Mouse (Mus musculus): ENCODE measurements around the gene Irgq. TPM values are rescaled to one million over a fixed set of nuclear protein-coding genes. Genes with fewer than 3 reads are reported as not detected.
A peak's percentile ranks its signal among the peaks of the same experiment; 100 is the strongest.

Irgq gene
- polyA plus RNA-seq, 1 experiment from 2014 or later = 31.8 TPM

DNA sequence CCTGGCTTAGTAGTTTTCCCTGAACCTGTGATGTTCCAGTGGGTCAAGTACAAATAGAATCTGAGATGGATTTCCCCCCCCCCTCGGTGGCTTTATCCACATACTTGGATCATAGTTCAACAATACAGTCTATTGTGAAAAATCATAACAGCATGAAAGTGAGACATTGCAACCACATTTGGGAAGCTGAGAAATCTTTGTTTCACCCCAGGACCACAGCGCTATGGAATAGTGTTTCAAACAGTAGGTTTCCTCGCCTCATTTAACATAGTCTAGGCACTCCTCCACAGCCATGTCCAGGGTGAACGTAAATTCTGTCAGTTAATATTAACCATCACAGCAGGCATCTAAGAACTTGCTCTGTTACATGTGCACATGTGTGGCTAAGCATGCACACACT, 6.6 kb downstream of the Irgq start:
- Histone ChIP-seq H3K36me3 (replicated peaks) (peaks cover 18% of the 10 kb centered on the region), H3K4me3 (no peak overlapping the region), H3K4me2 (no peak overlapping the region), H3K4me1 (peaks cover 33% of the 10 kb centered on the region), H3K9ac (no peak overlapping the region), H3K9me3 (no peaks in the 10 kb centered on the region), H3K27me3 (replicated peaks) (no peaks in the 10 kb centered on the region), H3K27ac (no peak overlapping the region)
- ATAC-seq (replicated peaks) = no peak
- WGBS = 85% methylated on average over 4 of the region's 4 CpGs

DNA sequence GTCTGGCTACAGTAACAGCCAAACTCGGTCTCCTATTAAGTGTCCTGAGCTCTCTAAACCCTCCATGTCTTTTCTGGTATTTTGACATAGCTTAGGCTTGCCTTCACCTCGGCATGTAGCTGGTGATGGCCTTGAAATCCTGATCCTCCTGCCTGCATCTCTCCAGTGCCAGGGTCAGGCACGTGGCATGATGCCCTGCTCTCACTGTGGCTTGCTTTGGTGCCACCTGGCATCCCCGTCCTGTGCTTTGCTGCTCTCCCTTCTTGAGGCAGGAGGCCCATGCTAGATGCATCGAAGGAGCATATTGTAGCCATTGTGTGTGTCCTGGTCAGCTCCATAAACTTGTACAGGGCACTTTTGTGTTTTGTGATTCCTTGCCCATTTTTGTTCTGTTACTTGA, 7.1 kb downstream of the Irgq start:
- H3K4me2 ChIP-seq = no peak overlapping the region
- H3K27me3 ChIP-seq (replicated peaks) = no peaks in the 10 kb centered on the region
- WGBS = 82% methylated on average over 5 of the region's 5 CpGs
- no peak overlapping the region for H3K9ac ChIP-seq
- peaks cover 28% of the 10 kb centered on the region for H3K4me1 ChIP-seq
- H3K36me3 ChIP-seq (replicated peaks) = peaks cover 18% of the 10 kb centered on the region
- H3K4me3 ChIP-seq = no peak overlapping the region
- no peak overlapping the region for H3K27ac ChIP-seq
- no peak for ATAC-seq (replicated peaks)
- H3K9me3 ChIP-seq = no peaks in the 10 kb centered on the region

DNA sequence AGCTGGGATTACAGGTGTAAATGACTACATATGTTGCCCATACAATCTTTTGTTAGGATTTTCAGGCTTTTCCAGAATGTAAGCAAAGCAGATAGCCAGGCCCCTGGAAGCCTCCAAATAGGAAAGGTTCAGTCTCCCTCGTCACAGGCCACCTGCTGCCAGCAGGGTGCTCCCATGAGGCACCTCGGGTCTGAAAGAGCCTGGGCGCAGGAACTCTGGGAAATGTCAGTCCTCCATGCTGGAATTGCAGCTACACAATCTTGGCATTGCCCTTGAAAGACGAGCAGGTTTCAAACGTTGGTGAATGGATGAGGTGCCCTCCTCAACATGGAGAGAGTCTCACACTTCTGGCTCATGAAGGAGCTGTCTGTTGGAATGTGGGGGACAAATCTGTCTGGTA, 7.7 kb downstream of the Irgq start:
- Histone ChIP-seq H3K27ac (no peak overlapping the region), H3K9ac (no peak overlapping the region), H3K4me2 (no peak overlapping the region), H3K4me1 (peaks cover 23% of the 10 kb centered on the region), H3K4me3 (no peak overlapping the region), H3K36me3 (replicated peaks) (peaks cover 17% of the 10 kb centered on the region), H3K9me3 (no peaks in the 10 kb centered on the region), H3K27me3 (replicated peaks) (no peaks in the 10 kb centered on the region)
- ATAC-seq (replicated peaks) = no peak
- WGBS = 49% methylated on average over 5 of the region's 5 CpGs

DNA sequence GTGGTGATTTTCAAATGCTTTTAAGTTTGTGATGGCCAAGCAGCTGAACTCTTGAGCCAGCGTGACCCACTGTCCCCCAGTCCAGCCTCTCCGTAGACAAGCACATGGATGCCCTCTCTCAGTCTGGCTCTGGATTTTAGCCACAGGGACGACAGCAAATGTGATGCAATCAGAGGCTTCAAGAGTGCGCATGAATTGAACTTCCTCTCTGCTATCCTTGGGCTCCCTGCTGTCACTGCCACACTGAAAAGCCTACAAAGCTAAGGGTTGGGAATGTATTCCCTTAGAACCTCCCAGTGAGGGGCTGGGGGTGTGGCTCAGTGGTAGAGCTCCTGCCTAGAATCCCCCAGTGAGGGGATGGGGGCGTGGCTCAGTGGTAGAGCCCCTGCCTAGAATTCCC, 8.2 kb downstream of the Irgq start:
- peak; percentile 28; the same call in 1 of the 2 replicates for ATAC-seq (replicated peaks)
- WGBS = 75% methylated on average over 5 of the region's 5 CpGs

DNA sequence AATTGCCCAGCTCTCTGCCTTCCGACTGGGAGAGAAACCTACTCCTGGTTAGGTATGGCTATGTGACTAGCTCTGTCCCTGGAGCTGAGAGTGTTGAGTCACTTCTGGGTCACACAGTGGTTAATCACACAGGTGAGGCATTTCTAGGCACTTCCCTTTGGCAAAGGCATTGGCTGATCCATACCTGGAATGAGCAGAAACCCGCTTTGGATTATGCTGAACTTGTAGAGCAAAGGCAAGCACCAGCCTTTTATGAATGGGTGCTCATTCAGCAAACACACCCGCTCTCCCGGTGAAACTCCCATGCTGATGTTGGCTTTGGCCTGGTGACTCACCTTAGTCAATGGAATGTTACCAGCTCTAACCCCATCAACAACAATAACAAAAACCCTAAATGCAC, 9.2 kb downstream of the Irgq start:
- no peaks in the 10 kb centered on the region for H3K9me3 ChIP-seq
- H3K27me3 ChIP-seq (replicated peaks) = no peaks in the 10 kb centered on the region
- H3K9ac ChIP-seq = no peak overlapping the region
- no peak overlapping the region for H3K27ac ChIP-seq
- no peak for ATAC-seq (replicated peaks)
- 92% methylated on average over 4 of the region's 4 CpGs for WGBS
- H3K36me3 ChIP-seq (replicated peaks) = peaks cover 7% of the 10 kb centered on the region
- H3K4me1 ChIP-seq = peaks cover 8% of the 10 kb centered on the region
- H3K4me2 ChIP-seq = no peak overlapping the region
- no peak overlapping the region for H3K4me3 ChIP-seq

More for the DNA sequence above, 8.2 kb downstream of the Irgq start:
- Histone ChIP-seq H3K4me1 (peaks cover 18% of the 10 kb centered on the region), H3K36me3 (replicated peaks) (peaks cover 12% of the 10 kb centered on the region), H3K27ac (no peak overlapping the region), H3K4me3 (no peak overlapping the region), H3K9me3 (no peaks in the 10 kb centered on the region), H3K4me2 (no peak overlapping the region), H3K27me3 (replicated peaks) (no peaks in the 10 kb centered on the region), H3K9ac (no peak overlapping the region)

DNA sequence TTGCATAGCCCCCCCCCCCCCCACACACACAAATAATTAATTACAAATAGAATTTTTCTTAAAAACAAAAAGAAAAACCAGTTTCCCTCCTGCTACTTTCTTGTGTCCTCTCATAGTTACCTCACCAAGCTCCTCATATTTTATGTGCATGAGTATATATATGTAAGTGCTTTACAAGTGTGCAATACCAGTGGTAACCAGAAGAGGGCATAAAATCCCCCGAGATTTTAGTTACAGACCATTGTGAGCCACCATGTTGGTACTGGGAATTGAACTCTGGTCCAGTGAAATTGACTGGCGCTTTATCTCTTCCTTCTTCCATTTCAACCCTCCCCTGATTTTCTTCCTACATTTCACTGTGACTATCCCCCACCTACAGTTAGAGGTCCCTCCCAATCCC, 14.0 kb downstream of the Irgq start:
- ATAC-seq (replicated peaks) = no peak
- Histone ChIP-seq H3K4me1 (peaks cover 16% of the 10 kb centered on the region), H3K9me3 (no peaks in the 10 kb centered on the region), H3K4me3 (no peak overlapping the region), H3K36me3 (replicated peaks) (no peaks in the 10 kb centered on the region), H3K9ac (no peak overlapping the region), H3K27me3 (replicated peaks) (no peaks in the 10 kb centered on the region), H3K4me2 (no peak overlapping the region), H3K27ac (no peak overlapping the region)
- WGBS = 83% methylated on average over 2 of the region's 2 CpGs

DNA sequence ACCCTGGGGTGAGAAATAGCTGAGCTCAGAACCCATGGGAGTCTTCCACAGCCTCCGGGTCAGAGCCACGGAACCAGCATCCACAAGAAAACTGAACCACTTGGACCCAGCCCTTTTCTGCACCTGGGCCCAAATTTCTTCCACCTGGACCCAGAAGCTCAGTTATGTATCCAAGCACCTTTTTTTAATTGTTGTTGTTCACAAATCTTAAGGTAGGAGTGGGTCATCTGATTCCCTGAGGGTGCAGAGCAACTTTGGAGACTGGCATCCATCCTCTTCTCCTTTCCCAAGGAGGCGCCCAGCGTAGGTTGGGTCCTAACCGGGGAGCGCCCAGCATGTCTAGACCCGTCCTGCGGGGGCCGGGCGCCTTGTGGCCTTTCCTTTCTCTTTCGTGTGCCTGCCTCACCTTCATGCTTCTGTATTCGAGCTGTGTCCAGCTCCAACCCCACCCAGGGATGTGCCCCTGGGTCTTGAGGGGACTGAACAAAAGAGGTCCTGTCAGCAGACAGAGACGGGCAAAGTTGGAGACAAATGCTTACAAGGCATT, 15.7 kb downstream of the Irgq start, which contains the start of the genes Pinlyp and Xrcc1:
Gene Pinlyp (minus strand): TSS at position 51 of the 547 bp plus-strand sequence.
Gene Xrcc1 (plus strand): TSS at position 222 of the 547 bp plus-strand sequence.
- peak within 1 kb of the TSS; percentile 87 for H3K4me3 ChIP-seq
- H3K4me2 ChIP-seq = peak within 1 kb of the TSS; percentile 75
- no peaks in the 10 kb centered on the region for H3K36me3 ChIP-seq (replicated peaks)
- H3K4me1 ChIP-seq = peaks cover 16% of the 10 kb centered on the region
- peak within 1 kb of the TSS; percentile 84 for H3K9ac ChIP-seq
- H3K9me3 ChIP-seq = no peaks in the 10 kb centered on the region
- 39% methylated on average over 13 of the region's 13 CpGs for WGBS
- no peaks in the 10 kb centered on the region for H3K27me3 ChIP-seq (replicated peaks)
- no peak; the same call in 1 of the 2 replicates for ATAC-seq (replicated peaks)
- peak within 1 kb of the TSS; percentile 73 for H3K27ac ChIP-seq

DNA sequence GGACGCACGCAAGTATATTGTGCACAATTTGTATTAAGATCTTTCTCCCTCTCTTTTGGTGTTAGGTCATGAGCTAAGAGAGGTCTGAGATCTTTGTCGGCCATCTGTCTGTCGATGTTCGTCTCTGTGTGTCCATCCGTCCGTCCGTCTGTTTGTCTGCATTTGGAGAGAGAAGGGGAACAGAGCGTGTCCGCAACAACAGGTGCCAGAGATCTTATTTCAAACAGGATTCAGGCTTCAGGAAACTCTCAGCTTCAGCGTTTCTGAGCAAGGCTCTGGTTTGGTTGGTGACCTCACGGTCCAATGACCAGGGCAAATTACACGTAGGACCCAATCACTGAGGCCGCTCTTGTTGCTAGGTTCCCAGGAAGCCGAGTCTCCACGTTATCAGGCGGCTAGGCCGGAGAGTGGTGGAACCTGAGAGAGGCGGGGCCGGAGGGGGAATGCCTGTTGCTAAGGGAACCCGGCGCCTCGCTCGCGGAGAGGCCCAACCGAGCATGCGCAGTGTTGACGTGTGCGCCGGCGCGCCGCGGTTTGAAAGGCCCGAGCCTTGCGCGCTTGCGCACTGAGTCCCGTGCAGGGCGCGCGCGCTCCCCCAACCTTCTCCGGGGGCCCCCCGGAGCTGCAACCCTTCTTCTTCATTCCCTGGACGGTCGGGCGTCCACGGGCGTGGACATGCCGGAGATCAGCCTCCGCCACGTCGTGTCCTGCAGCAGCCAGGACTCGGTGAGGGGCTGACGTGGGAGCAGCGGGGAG, 16.3 kb downstream of the Irgq start:
- Histone ChIP-seq H3K4me2 (peak overlapping the region; percentile 75), H3K4me1 (peaks cover 16% of the 10 kb centered on the region), H3K27ac (peak overlapping the region; percentile 73), H3K9me3 (no peaks in the 10 kb centered on the region), H3K27me3 (replicated peaks) (no peaks in the 10 kb centered on the region), H3K4me3 (peak overlapping the region; percentile 87), H3K36me3 (replicated peaks) (no peaks in the 10 kb centered on the region; the same call in 1 of the 2 replicates), H3K9ac (peak overlapping the region; percentile 84)
- WGBS = under 1% methylated on average over 57 of the region's 57 CpGs
- peak; percentile 98 for ATAC-seq (replicated peaks)

DNA sequence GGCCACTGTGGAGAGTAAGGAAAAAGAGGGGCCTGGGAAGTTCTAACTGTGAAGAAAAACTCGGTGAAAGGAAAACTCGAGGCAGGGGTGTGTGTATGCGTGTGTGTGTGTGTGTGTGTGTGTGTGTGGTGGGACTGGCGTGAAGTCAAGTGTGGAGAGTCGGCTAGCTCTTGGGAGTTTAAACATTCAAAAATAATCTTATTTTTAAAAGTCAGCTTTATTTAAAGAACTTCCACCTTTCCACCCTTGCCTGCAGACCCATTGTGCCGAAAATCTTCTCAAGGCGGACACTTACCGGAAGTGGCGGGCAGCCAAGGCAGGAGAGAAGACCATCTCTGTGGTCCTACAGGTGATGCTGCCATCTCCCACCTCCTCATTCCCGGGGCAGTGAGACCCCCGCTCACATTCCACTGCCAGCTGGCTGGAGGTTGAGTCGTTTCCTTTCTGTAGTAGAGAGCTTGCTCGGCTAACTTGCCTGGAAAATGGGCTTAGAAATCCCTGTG, 17.1 kb downstream of the Irgq start:
- peak; percentile 28; the same call in 1 of the 2 replicates for ATAC-seq (replicated peaks)
- Histone ChIP-seq H3K27me3 (replicated peaks) (no peaks in the 10 kb centered on the region), H3K4me1 (peaks cover 16% of the 10 kb centered on the region), H3K9me3 (no peaks in the 10 kb centered on the region), H3K4me2 (peak overlapping the region; percentile 75), H3K27ac (0 out of 2 replicates have a peak overlapping the region, but pooled peaks have one; percentile 73), H3K9ac (peak overlapping the region; percentile 84), H3K4me3 (peak overlapping the region; percentile 87), H3K36me3 (replicated peaks) (no peaks in the 10 kb centered on the region; the same call in 1 of the 2 replicates)
- WGBS = 25% methylated on average over 13 of the region's 13 CpGs

DNA sequence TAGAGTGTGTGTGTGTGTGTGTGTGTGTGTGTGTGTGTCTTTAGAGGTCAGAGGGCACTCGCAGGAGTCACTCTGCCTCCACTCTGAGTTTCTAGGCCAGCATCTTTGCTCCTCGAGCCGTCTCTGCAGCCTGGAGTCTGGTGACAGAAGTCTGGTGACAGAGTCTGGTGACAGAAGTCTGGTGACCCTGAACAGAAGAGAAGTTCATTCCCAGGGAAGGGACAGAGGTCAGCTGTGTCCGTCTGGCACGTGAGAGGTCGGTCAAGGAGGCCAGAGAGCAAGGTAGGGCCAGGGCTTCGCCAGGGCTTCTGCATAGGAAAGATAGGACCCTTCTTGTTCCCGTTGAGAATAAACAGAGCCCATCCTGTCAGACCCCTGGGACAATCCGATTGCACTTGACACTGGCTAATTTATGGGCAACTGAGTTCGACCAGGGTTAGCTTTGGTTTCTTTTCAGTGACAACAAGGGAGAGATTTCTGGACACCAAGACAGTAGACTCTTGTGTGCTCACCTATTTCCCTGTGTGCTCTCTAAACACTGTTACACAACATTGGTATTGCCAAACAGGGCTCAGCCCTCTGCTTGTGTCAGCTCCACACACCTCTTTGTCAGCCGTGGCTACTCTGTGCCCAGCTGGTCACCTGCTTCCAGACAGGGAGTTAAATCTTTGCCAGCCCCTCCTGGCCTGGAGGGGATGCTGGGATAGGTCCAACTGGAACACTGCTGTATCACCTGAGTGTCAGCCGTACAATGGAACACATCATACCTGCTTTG, 21.7 kb downstream of the Irgq start:
- 95% methylated on average over 12 of the region's 12 CpGs for WGBS
- Histone ChIP-seq H3K9ac (no peak overlapping the region), H3K27me3 (replicated peaks) (no peaks in the 10 kb centered on the region), H3K4me3 (no peak overlapping the region), H3K36me3 (replicated peaks) (no peaks in the 10 kb centered on the region; the same call in 1 of the 2 replicates), H3K9me3 (no peaks in the 10 kb centered on the region), H3K27ac (no peak overlapping the region), H3K4me1 (peaks cover 8% of the 10 kb centered on the region), H3K4me2 (no peak overlapping the region)
- ATAC-seq (replicated peaks) = no peak

DNA sequence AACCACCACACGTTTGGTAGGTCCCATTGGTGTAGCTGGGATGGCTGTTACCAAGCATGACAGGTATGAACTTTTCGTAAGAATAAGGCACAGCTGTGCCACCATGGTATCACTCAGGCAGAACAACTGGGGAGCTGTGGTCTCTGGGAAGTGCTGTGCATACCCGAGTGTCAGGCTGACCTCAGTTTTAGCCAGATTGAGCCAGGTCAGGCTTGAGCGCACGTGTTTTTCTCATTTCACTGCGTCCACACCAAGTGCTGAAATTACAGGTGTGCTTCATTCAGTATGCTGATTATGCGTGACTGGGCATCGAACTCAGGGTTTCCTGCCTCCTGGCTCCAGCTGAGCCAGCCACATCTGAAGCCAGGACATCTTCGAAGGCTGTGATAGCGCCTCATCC, 25.3 kb downstream of the Irgq start:
- no peak for ATAC-seq (replicated peaks)
- H3K4me2 ChIP-seq = no peak overlapping the region
- 96% methylated on average over 10 of the region's 10 CpGs for WGBS

DNA sequence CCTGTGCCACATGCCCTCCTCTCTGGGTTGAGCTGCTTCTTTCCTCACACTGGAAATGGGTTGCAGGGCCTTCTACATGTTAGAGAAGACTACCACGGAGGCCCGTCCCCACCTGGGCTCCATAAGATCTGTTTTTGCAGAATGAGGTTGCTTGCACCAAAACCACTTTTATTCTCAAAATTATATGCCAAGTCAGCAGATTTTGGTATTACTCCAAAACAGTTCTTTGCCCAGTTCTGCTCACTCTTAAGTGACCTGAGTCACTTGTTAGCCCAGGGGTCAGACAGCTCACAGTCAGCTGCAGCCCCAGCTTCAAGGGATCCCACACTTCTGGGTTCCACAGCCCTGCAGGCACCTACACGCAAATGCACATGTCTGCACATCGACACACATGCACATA, 31.0 kb downstream of the Irgq start:
- no peaks in the 10 kb centered on the region for H3K27me3 ChIP-seq (replicated peaks)
- H3K4me2 ChIP-seq = no peak overlapping the region
- no peak overlapping the region for H3K4me3 ChIP-seq
- no peak overlapping the region for H3K9ac ChIP-seq
- 0 out of 2 replicates have a peak, but pooled peaks cover 9% of the 10 kb centered on the region for H3K36me3 ChIP-seq (replicated peaks)
- WGBS = 95% methylated on average over 4 of the region's 4 CpGs
- no peak for ATAC-seq (replicated peaks)
- H3K9me3 ChIP-seq = no peaks in the 10 kb centered on the region
- no peak overlapping the region for H3K27ac ChIP-seq
- H3K4me1 ChIP-seq = no peaks in the 10 kb centered on the region

More for the DNA sequence above, 25.3 kb downstream of the Irgq start:
- no peaks in the 10 kb centered on the region for H3K27me3 ChIP-seq (replicated peaks)
- H3K36me3 ChIP-seq (replicated peaks) = peaks cover 3% of the 10 kb centered on the region; the same call in 1 of the 2 replicates
- H3K4me1 ChIP-seq = no peaks in the 10 kb centered on the region
- no peaks in the 10 kb centered on the region for H3K9me3 ChIP-seq
- H3K27ac ChIP-seq = no peak overlapping the region
- no peak overlapping the region for H3K9ac ChIP-seq
- no peak overlapping the region for H3K4me3 ChIP-seq
